Mouse (Mus musculus): ENCODE data around the gene Fer.
A peak's percentile ranks its signal among the peaks of the same experiment; 100 is the strongest.
"Not testable (repeated sequence)": the region's sequence is repeated elsewhere in the genome, so short reads cannot be mapped to it uniquely, and the experiment has no call there.

Fer gene

GRCm38 (mm10) chr17:63863012-63863630 is at the start of gene Fer:
Fer (plus strand) TSS chr17:63863062.
- no peak for DNase-seq (ENCODE audit: low spot score in 2 of 2)

GRCm38 (mm10) chr17:63813552-63813951 is 49.3 kb upstream of the Fer start:
- DNase-seq (ENCODE audit: low spot score in 2 of 2) = no peak

GRCm38 (mm10) chr17:63818444-63819027 is 44.3 kb upstream of the Fer start:
- no peak for DNase-seq (ENCODE audit: low spot score in 2 of 2)

- no peak for DNase-seq (ENCODE audit: low spot score in 2 of 2)
These were observed 38.7 kb upstream of the Fer start for GRCm38 (mm10) chr17:63824141-63824540.

GRCm38 (mm10) chr17:63826196-63826595 is 36.7 kb upstream of the Fer start:
- no peak for DNase-seq (ENCODE audit: low spot score in 2 of 2)

- DNase-seq (ENCODE audit: low spot score in 2 of 2) = no peak
These were observed 36.1 kb upstream of the Fer start for GRCm38 (mm10) chr17:63826767-63827166.

GRCm38 (mm10) chr17:63828561-63829332 is 34.1 kb upstream of the Fer start:
- no peak for DNase-seq (ENCODE audit: low spot score in 2 of 2)

GRCm38 (mm10) chr17:63831550-63831949 is 31.3 kb upstream of the Fer start:
- DNase-seq (ENCODE audit: low spot score in 2 of 2) = no peak

GRCm38 (mm10) chr17:63836223-63836622 is 26.6 kb upstream of the Fer start:
- no peak for DNase-seq (ENCODE audit: low spot score in 2 of 2)

- DNase-seq (ENCODE audit: low spot score in 2 of 2) = no peak
These were observed 26.2 kb upstream of the Fer start for GRCm38 (mm10) chr17:63836641-63837040.

GRCm38 (mm10) chr17:63838144-63838543 is 24.7 kb upstream of the Fer start:
- DNase-seq (ENCODE audit: low spot score in 2 of 2) = no peak

GRCm38 (mm10) chr17:63839636-63840269 is 23.1 kb upstream of the Fer start:
- no peak for DNase-seq (ENCODE audit: low spot score in 2 of 2)

- no peak for DNase-seq (ENCODE audit: low spot score in 2 of 2)
These were observed 20.6 kb upstream of the Fer start for GRCm38 (mm10) chr17:63842226-63842625.

GRCm38 (mm10) chr17:63844936-63845335 is 17.9 kb upstream of the Fer start:
- DNase-seq (ENCODE audit: low spot score in 2 of 2) = no peak

- DNase-seq (ENCODE audit: low spot score in 2 of 2) = not testable (repeated sequence)
These were observed 17.1 kb upstream of the Fer start for GRCm38 (mm10) chr17:63845766-63846165.

- no peak for DNase-seq (ENCODE audit: low spot score in 2 of 2)
These were observed 13.7 kb upstream of the Fer start for GRCm38 (mm10) chr17:63849151-63849550.

GRCm38 (mm10) chr17:63849566-63849965 is 13.3 kb upstream of the Fer start:
- peak; percentile 78 to 84 for DNase-seq (ENCODE audit: low spot score in 2 of 2)

- DNase-seq (ENCODE audit: low spot score in 2 of 2) = no peak
These were observed 12.8 kb upstream of the Fer start for GRCm38 (mm10) chr17:63850016-63850415.

- no peak for DNase-seq (ENCODE audit: low spot score in 2 of 2)
These were observed 5.8 kb upstream of the Fer start for GRCm38 (mm10) chr17:63857023-63857544.

- DNase-seq (ENCODE audit: low spot score in 2 of 2) = no peak
These were observed 1.9 kb upstream of the Fer start for GRCm38 (mm10) chr17:63860988-63861387.

GRCm38 (mm10) chr17:63862399-63862798 is 463 bp upstream of the Fer start:
- DNase-seq (ENCODE audit: low spot score in 2 of 2) = no peak

GRCm38 (mm10) chr17:63863647-63864149 is 836 bp downstream of the Fer start, which contains the start of gene A930002H24Rik:
A930002H24Rik (minus strand) TSS chr17:63863791.
- peak; percentile 99 for DNase-seq (ENCODE audit: low spot score in 2 of 2)

Data from right cerebral cortex, postnatal 36 days (tissue).